Mouse (Mus musculus) fibroblast of lung, adult 2 months (primary cell): ENCODE results near the gene Gm11634.
"Not testable (repeated sequence)": the region's sequence is repeated elsewhere in the genome, so short reads cannot be mapped to it uniquely, and the experiment has no call there.

Experiments used
- DNase-seq: peaks from one replicate; pipeline ENCODE4 v3.0.0-alpha.2; 2011; ENCODE audit warnings: low read depth

The Gm11634 gene

GRCm38 (mm10) chr11:101616948-101617767, 18.1 kb upstream of the Gm11634 start:
- no peak for DNase-seq

GRCm38 (mm10) chr11:101616104-101616503, 17.0 kb upstream of the Gm11634 start:
- DNase-seq, result no peak

DNA sequence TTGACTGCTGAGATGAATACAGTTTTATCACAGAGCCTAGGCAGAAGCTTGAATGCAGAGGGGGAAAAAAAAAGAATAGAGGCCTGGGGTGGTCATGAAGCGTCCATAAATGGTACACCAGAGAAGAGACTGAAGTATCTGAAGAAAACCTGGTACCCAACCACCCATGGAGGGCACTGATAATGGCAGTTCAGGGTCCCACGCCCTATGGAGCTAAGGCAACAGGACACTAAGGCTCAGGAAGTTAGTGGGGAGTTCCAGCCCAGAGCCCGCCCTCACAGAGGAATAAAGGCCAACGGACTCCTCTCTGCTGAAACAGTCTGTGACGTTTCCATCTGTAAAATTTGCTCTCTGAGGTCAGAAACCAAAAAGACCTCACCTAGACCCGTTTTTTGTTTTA, 16.3 kb upstream of the Gm11634 start:
- DNase-seq, result no peak

- DNase-seq, result no peak
Measured at GRCm38 (mm10) chr11:101614116-101614515, 15.1 kb upstream of the Gm11634 start.

GRCm38 (mm10) chr11:101613596-101613995, 14.5 kb upstream of the Gm11634 start:
- no peak for DNase-seq

DNA sequence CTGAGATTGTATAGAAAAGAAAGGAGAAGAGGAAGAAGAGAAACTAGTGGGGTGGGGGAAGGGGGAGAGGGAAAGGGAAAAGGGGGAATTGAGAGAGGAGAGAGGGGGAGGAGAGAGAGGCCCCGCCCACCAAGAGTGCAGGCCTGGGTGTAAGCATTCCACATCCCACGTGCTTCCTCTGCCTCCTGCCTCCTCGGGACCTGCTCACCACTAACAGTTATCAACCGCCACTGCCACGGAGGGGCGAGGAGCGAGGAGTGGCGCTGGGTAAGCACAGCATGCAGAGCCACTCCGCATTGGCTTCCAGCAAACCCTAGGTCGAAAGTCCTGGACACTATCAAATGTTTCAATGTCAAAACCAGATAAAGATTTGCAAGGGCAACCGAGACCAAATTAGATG, 11.4 kb upstream of the Gm11634 start:
- no peak for DNase-seq

DNA sequence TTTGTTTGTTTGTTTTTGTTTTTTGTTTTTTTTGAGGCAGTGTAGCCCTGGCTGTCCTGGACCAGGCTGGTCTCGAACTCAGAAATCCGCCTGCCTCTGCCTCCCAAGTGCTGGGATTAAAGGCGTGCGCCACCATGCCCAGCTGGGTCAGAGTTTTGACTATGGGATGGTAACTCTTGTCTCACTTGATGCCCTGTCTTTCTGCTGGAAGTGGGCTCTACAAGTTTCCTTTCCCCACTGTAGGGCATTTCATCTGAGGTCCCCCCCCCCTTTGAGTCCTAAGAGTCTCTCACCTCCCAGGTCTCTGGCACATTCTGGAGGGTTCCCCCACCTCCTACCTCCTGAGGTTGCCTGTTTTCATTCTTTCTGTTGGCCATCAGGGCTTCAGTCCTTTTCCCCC, 8.1 kb upstream of the Gm11634 start:
- not testable (repeated sequence) for DNase-seq

- DNase-seq, result not testable (repeated sequence)
Measured at GRCm38 (mm10) chr11:101604531-101605453, 5.7 kb upstream of the Gm11634 start.

DNA sequence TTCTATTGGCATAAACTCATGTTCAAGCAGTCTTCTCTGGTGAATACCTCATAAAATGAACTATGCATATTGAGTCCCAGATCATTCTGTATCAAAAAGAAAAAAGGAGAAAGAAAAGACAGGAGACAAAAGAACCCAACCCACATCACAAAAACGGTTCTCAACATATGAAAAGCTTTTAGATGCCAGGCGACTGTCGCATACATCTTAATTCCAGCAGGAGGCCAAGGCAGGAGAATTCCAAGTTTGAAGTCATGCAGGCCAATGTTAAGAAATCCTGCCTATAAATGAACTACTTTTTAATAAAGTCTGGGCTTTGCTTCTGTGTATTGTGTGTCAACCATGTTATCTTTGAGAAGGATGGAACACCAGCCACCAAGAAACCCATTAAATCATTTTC, 5.1 kb upstream of the Gm11634 start:
- DNase-seq, result no peak

DNA sequence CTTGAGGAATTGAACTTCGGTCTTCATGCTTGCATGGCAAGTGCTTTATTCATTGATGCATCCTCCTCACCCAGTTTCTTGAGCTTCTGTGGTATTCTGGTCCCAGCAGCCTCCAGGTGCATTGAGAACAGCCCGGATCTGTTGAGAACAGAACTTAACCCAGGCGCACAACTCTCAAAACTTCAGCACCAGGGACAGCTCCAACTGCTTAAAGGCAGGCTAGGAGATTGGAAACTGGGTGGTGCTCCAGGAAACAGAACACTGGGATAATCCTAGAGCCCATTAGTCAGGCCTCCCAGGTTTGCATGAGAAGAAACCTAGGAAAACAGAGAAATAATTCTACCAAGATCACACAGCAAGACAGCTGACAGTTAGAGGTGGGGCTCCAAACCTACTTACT, 3.4 kb upstream of the Gm11634 start:
- no peak for DNase-seq

GRCm38 (mm10) chr11:101589989-101590624, 8.9 kb downstream of the Gm11634 start:
- no peak for DNase-seq

- no peak for DNase-seq
Measured at GRCm38 (mm10) chr11:101589444-101589843, 9.6 kb downstream of the Gm11634 start.

DNA sequence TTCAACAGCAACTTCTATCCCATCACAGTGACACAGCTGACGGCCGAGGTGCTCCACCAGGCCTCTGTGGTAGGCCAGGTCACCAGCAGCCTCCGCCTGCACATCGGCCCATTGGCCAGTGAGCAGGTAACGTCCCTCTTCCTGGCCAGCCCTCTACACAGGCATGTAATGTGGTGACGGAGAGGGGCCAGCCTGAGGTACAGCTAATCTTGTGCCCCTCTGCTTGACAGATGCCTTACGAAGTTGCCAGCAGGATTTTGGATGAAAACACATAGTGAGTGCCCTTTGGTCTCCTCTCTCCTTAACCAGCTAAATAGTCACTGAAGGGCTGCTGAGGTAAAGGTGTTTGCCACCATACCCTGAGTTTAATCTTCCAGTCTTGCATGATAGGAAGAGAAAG, 10.2 kb downstream of the Gm11634 start:
- DNase-seq, result no peak

DNA sequence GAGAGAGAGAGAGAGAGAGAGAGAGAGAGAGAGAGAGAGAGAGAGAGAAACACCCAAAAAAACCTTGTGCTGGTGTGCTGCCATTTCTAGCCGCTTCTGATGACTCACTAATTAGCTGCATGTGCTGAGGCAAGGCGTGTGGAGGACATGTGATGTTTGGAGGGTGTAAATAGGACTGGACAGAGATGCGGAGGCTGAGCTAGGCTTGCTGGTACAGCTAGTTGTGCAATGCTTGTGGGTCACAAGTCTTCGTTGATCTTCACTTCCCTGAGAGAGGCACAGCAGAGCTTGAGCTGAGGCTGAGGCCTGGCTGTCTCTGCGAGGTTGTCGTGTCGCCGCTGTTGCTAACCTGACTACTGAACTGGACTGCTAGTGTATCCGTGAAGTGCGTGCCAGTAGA, 11.4 kb downstream of the Gm11634 start:
- DNase-seq, result peak; percentile 69

DNA sequence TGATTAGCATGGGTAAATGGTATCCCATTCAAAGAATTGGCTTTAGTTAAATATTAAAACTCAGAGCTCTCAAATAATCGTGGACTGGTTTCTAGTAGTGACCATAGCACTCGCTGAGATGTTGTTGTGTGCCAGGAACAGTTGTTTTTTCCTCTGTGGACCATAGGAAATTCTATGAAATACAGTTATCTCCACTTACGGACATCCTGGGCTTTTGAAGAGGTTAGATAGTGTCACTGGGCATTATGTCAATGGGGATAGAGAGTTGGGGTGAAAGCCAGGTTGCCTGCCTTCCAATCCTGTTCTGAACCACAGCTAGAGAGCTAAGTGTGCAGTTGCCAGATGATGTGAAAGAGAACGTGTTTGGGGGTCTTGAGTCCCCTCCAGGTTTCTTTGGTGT, 13.3 kb downstream of the Gm11634 start:
- DNase-seq, result no peak

DNA sequence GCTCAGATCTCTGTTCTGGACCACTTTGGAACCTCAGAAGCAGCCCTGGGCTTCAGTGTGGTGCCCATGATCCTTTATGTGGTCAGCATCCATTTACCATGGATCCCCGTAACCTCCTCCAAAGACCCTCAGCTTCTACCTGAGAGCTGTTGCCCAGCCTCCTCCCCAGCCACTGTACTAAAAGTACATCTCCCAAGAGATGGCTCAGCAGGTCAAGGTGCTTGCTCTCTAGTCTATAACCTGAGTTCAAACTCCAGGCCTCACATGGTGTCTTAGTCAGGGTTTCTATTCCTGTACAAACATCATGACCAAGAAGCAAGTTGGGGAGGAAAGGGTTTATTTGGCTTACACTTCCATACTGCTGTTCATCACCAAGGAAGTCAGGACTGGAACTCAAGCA, 14.0 kb downstream of the Gm11634 start:
- not testable (repeated sequence) for DNase-seq

DNA sequence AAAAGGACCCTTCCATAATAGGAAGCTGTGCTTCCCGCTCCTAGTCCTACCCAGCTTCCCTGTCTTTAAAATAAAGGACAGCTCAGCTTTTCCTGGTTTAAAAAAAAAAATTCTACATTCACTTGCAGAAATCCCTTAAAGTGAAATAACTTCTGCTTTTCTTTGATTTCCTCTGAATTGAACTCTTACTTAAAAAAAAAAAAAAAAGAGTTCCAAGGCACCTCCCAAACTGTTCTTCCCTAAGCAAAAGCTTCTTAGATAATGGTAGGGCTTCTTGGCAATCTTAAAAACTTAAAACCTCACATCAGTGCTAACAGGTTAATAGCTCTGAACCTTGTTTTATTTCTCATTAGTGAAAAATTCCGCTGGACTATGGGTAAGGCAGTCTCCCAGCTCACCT, 15.9 kb downstream of the Gm11634 start:
- DNase-seq, result no peak

DNA sequence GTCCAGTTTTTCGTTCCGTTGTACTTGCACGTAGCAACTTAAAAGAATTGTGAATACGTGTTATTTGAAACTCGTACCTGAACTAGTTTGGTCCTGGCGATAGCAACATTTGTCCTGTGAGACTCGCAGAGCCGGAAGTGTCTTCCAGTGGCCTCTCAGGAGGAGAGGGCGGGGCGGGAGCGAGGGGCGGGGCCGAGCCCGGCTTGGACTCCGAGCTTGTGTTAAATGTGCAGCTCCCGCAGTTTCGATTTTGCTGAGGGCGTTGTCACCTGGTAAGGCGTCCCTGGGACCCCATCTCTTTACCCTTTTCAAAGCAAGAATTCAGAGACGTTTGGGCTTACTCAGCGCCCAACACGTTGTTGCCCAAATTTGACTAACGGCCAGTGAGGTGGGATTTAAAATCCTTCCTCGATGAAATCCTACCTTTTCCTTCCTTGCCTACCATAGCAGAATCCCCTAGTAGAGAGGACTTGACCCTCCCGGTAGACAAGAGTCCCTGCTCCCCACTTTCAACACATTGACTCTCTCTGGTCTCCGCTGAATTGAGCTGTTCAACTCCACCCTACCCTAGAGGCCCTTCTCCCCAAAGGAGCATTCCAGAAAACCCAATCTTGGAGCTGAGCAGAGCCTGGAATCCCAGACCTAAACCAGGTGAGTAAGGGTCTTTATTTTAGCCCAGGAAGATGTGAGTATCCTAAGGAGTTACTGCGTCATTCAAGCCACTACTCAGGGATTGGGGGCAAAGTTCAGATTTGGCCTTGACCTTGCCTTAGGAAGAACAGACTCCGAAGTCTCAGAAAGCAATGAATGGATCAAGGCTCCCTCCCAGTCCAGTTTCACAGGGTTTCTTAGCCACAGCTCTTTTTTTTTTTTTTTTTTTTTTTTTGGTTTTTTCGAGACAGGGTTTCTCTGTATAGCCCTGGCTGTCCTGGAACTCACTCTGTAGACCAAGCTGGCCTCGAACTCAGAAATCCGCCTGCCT, 16.7 kb downstream of the Gm11634 start, which contains the start of gene Tmem106a:
TSS of gene Tmem106a (plus strand) at position 189 of the 982 bp plus-strand sequence.
- DNase-seq, result peak; percentile 31

GRCm38 (mm10) chr11:101581081-101581764, 17.8 kb downstream of the Gm11634 start:
- no peak for DNase-seq

DNA sequence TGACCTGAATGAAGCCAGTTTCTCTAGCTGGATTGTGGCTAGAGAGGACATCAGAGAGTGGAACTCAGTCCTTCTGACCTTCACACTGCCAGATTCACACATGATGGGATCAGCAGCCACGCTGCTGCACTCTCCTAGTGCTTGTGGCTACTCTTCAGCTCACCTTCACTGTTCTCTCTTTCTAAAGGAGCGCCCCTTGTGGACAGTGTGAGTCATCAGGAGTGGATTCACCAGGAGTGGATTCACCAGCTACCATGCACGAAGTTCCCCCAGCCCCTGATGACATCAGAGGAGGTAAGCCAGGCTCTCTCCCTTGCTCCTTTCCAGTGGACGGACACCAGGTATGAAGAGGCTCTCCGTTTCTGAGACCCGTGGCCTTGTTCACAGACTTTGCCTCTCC, 22.9 kb downstream of the Gm11634 start:
- no peak for DNase-seq

DNA sequence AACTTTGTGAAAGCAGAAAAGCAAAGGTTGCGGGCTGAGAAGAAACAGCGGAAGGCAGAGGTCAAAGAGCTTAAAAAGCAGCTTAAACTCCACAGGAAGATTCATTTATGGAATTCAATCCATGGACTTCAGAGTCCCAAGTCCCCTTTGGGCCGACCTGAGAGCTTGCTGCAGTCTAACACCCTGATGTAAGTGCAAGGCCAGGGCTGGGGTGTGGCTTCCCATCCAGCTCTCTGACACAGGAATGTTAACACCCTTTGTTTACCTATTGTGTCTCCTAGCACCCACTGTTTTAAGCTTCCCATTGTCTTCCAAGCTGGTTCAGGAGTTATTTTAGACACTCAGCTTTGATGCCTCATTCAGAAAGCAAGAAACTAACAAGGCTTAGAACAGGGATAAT, 30.6 kb downstream of the Gm11634 start:
- DNase-seq, result no peak
